Mouse (Mus musculus) stomach, embryonic 15.5 days (tissue): ENCODE results near the gene Asic2. TPM values are rescaled to one million over a fixed set of nuclear protein-coding genes. Genes with fewer than 3 reads are reported as not detected.

ENCODE experiments used
- ATAC-seq: fragments of 200-750 bp; cut with Nextera tagmentation; 2 replicates; pipeline ENCODE4 v1.8.0; 2017; ENCODE audit warnings: low read depth, moderate number of reproducible peaks, moderate TSS enrichment; ENCODE audit not compliant: insufficient read depth, low FRiP score
- H3K27ac ChIP-seq: fragments of 300-500 bp; sonication (generic); 2 replicates; pipeline ENCODE4 v1.5.1; 2015; ENCODE audit warnings: mild to moderate bottlenecking, inconsistent platforms
- H3K27me3 ChIP-seq: fragments of 300-500 bp; sonication (generic); replicated peaks from 2 replicates; pipeline ENCODE4 v1.6.1; 2015; ENCODE audit warnings: inconsistent platforms
- H3K36me3 ChIP-seq: fragments of 300-500 bp; sonication (generic); 2 replicates; pipeline ENCODE4 v1.6.1; 2015; ENCODE audit warnings: inconsistent platforms
- H3K4me1 ChIP-seq: fragments of 300-500 bp; sonication (generic); 2 replicates; pipeline ENCODE4 v1.6.1; 2015; ENCODE audit warnings: inconsistent platforms
- H3K4me2 ChIP-seq: fragments of 300-500 bp; sonication (generic); 2 replicates; pipeline ENCODE4 v1.6.1; 2015; ENCODE audit warnings: mild to moderate bottlenecking, inconsistent platforms
- H3K4me3 ChIP-seq: fragments of 300-500 bp; sonication (generic); replicated peaks from 2 replicates; pipeline ENCODE4 v1.5.1; 2015; ENCODE audit warnings: inconsistent platforms
- H3K9ac ChIP-seq: fragments of 300-500 bp; sonication (generic); 2 replicates; pipeline ENCODE4 v1.6.1; 2015; ENCODE audit warnings: inconsistent platforms
- H3K9me3 ChIP-seq: fragments of 300-500 bp; sonication (generic); 2 replicates; pipeline ENCODE4 v1.6.1; 2016; ENCODE audit warnings: inconsistent platforms
- WGBS: fragments of 180-500 bp; shearing (Covaris S2); methylation state at CpG from one replicate; pipeline ENCODE4 v1.1.7; 2015; 5-methylcytosine and 5-hydroxymethylcytosine counted together
- polyA plus RNA-seq: library from polyadenylated mRNA; unstranded; fragments of >200 nt; fragmentation: Nextera tagmentation; extraction: Ambion mirVana; gene quantifications from 2 replicates; pipeline ENCODE4 v1.2.1, GENCODE M21; 2015

The Asic2 gene
- polyA plus RNA-seq, 1 experiment from 2014 or later, result 0.65 TPM

DNA sequence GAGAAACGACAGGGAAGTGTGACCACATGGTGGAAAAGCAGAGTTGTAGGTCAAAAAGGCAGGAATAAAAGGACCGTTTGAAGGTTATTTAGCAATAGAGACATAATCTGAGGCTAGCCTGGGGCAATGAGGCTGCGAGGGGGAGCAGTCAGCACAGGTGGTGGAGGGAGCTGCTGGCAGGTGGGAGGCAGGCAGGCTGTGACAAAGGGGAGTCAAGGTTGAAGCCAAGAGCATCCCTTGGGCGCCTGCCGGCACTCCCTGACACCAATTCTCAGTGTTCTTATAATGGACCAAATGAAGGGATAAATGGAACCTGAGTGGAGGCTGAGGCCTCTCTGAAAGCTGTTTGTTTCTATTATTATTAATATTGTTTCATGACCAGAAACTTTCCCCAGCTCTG is 928.3 kb downstream of the Asic2 start:
- 63% methylated on average over 5 of the region's 5 CpGs for WGBS
- no peak overlapping the region for H3K27ac ChIP-seq
- no peak overlapping the region for H3K4me3 ChIP-seq
- no peak for ATAC-seq
- no peaks in the 10 kb centered on the region for H3K27me3 ChIP-seq
- no peaks in the 10 kb centered on the region for H3K36me3 ChIP-seq
- no peak overlapping the region for H3K4me2 ChIP-seq
- no peak overlapping the region for H3K9ac ChIP-seq
- no peaks in the 10 kb centered on the region for H3K4me1 ChIP-seq
- H3K9me3 ChIP-seq, result no peaks in the 10 kb centered on the region

- Histone ChIP-seq H3K4me1 (no peaks in the 10 kb centered on the region), H3K9me3 (no peaks in the 10 kb centered on the region), H3K27ac (no peak overlapping the region), H3K4me2 (no peak overlapping the region), H3K36me3 (no peaks in the 10 kb centered on the region), H3K4me3 (no peak overlapping the region), H3K27me3 (no peaks in the 10 kb centered on the region), H3K9ac (no peak overlapping the region)
- WGBS, result 73% methylated on average over 3 of the region's 3 CpGs
- ATAC-seq, result no peak
These were observed 936.1 kb downstream of the Asic2 start for GRCm38 (mm10) chr11:81032151-81032550.

DNA sequence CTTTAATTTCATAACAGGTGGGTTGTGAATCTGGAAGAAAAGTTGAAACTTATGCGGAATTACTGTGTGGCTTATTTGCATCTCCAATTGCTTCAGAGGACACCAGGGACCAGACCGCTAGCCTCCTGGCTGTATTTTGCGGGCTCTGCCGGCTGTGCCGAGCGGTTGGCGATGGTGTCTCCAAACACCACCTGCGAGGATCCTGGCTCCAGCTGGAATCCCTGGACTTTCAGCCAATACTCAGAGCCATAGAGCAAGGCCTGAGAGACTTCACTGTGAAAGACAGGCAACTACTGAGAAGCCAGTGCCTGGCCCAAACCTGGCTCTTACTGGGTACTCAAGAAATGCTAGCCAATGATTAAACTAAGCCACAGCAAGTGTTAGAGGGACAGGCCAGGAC is 953.5 kb downstream of the Asic2 start:
- no peak for ATAC-seq
- Histone ChIP-seq H3K27me3 (no peaks in the 10 kb centered on the region), H3K9me3 (no peaks in the 10 kb centered on the region), H3K9ac (no peak overlapping the region), H3K27ac (no peak overlapping the region), H3K4me3 (no peak overlapping the region), H3K36me3 (no peaks in the 10 kb centered on the region), H3K4me1 (no peaks in the 10 kb centered on the region), H3K4me2 (no peak overlapping the region)
- 96% methylated on average over 8 of the region's 8 CpGs for whole genome bisulfite sequencing

DNA sequence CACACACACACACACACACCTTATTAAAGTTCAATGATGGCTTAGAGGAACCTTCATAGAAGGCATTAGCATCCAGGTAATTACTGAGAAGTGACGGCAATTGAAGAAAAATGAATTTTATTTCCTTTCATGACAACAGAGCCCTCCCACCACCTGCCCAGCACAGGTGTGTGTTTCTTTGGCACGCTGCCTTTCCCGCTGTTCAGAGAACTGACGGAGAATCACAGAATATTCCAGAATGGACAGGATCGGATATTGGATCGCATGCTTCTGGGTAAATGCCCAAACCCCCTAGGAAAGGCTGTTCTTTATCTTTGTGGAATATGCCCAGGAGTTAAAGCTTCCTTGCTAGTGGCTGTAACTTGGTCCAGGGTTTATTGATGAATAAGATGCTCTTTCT is 954.8 kb downstream of the Asic2 start:
- H3K36me3 ChIP-seq, result no peaks in the 10 kb centered on the region
- H3K4me3 ChIP-seq, result no peak overlapping the region
- H3K4me2 ChIP-seq, result no peak overlapping the region
- 92% methylated on average over 6 of the region's 6 CpGs for WGBS
- no peak overlapping the region for H3K27ac ChIP-seq
- H3K4me1 ChIP-seq, result no peaks in the 10 kb centered on the region
- ATAC-seq, result no peak
- no peak overlapping the region for H3K9ac ChIP-seq
- H3K27me3 ChIP-seq, result no peaks in the 10 kb centered on the region
- no peaks in the 10 kb centered on the region for H3K9me3 ChIP-seq

DNA sequence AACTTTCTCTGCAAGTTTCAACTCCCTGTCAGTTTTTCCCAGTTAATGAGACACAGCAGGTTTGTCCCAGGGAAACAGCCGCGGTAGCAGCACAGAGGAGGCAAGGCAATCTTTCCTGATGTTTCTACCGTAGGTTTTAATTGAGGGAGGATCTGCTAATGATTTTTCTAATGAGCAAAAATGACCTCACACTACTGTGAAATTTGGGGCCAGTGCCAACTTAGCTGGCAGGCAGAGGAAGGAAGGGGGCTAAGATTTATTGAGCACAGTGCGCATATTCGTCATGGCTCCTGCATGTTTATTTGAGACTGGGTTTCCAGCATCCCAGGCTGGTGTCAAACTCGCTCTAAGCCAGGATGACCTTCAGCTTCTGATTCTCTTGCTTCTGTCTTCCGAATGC is 957.5 kb downstream of the Asic2 start:
- ATAC-seq, result no peak
- 64% methylated on average over 7 of the region's 7 CpGs for WGBS
- Histone ChIP-seq H3K27me3 (no peaks in the 10 kb centered on the region), H3K27ac (no peak overlapping the region), H3K9ac (no peak overlapping the region), H3K36me3 (no peaks in the 10 kb centered on the region), H3K4me2 (no peak overlapping the region), H3K4me3 (no peak overlapping the region), H3K9me3 (no peaks in the 10 kb centered on the region), H3K4me1 (no peaks in the 10 kb centered on the region)

DNA sequence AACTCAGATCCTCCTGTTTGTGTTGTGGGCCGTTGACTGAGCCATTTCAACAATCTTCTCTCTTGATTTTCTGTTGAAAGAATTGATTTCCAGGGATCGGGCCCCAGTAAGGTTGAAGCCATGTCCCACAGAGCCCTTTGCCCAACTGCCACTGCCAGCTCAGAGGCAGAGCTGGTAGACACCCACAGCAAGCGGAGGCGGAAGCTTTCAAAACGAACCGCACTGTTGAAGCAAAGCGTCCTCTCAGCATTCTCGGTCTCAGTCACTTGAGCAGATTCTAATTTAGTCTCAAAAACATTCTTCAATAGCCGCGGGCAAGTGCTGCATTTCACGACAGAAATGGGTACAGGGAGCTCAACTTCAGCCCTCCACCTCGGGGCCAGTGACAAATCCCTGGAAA is 958.9 kb downstream of the Asic2 start:
- WGBS, result 88% methylated on average over 12 of the region's 12 CpGs
- no peak overlapping the region for H3K4me3 ChIP-seq
- H3K4me2 ChIP-seq, result no peak overlapping the region
- no peak overlapping the region for H3K27ac ChIP-seq
- ATAC-seq, result no peak
- no peak overlapping the region for H3K9ac ChIP-seq
- no peaks in the 10 kb centered on the region for H3K27me3 ChIP-seq
- H3K9me3 ChIP-seq, result no peaks in the 10 kb centered on the region
- no peaks in the 10 kb centered on the region for H3K4me1 ChIP-seq
- H3K36me3 ChIP-seq, result no peaks in the 10 kb centered on the region

GRCm38 (mm10) chr11:81005831-81006230 is 962.4 kb downstream of the Asic2 start:
- H3K9ac ChIP-seq, result no peak overlapping the region
- 53% methylated on average over 2 of the region's 2 CpGs for WGBS

DNA sequence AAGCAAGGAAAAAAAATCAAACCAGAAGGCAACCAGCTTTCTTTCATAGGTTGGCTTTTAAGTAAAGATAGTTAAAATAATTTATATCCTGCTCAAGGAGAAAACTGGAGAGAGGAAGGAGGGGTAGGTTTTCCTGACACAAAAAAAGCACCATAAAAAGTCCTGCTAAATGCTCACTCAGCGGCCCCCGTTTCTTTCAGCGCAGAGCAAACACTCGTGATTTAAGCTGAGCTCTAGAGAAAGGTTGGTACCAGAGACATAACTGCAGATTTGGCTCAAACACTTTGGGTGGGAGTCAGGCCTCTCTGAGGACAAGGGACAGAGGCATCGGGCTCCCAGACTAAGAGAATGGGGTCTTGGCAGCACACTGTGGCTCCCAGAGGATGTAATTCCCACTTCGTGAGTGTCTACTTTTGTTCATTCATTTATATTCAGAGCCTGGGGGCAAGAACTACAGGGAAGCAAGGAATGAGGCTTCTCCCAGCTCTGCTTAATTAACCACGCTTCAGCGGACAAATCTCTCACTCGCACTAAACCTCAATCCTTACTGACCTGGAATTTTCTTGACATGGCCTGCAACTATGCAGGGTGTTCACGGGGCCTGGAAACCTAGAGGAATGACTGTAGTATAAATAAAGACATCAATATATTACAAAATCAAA is 965.4 kb downstream of the Asic2 start:
- no peaks in the 10 kb centered on the region for H3K36me3 ChIP-seq
- 76% methylated on average over 10 of the region's 10 CpGs for WGBS
- no peaks in the 10 kb centered on the region for H3K4me1 ChIP-seq
- H3K27me3 ChIP-seq, result no peaks in the 10 kb centered on the region
- no peak overlapping the region for H3K4me3 ChIP-seq
- no peak overlapping the region for H3K4me2 ChIP-seq
- no peak overlapping the region for H3K9ac ChIP-seq
- no peak for ATAC-seq
- H3K9me3 ChIP-seq, result no peaks in the 10 kb centered on the region
- no peak overlapping the region for H3K27ac ChIP-seq

More at GRCm38 (mm10) chr11:81005831-81006230, 962.4 kb downstream of the Asic2 start:
- Histone ChIP-seq H3K27me3 (no peaks in the 10 kb centered on the region), H3K4me1 (no peaks in the 10 kb centered on the region), H3K9me3 (no peaks in the 10 kb centered on the region), H3K4me2 (no peak overlapping the region), H3K36me3 (no peaks in the 10 kb centered on the region), H3K27ac (no peak overlapping the region), H3K4me3 (no peak overlapping the region)
- ATAC-seq, result no peak

DNA sequence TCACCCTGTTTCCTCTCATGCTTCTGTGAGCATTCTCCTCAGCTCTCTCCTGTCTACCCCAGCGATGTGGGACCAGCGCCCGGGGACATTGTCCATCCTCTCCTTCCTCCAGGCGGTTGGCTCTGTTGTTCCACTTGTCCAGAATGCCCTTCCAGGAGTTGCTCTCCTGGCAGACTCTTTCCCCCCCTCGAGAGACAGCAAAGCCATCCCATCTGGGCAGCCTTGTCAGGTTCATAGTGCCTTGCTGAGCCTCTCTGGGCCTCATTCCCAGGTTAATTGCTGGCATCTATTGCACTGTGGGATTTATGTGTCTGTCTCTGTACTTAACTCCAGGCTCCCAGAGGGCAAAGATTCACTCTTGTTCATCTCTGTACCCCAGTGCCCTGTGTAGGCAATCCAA is 972.6 kb downstream of the Asic2 start:
- whole genome bisulfite sequencing, result 84% methylated on average over 5 of the region's 5 CpGs
- H3K4me3 ChIP-seq, result no peak overlapping the region

GRCm38 (mm10) chr11:80983530-80983929 is 984.7 kb downstream of the Asic2 start:
- no peak for ATAC-seq
- H3K27ac ChIP-seq, result no peak overlapping the region
- no peak overlapping the region for H3K4me2 ChIP-seq
- no peaks in the 10 kb centered on the region for H3K4me1 ChIP-seq
- no peaks in the 10 kb centered on the region for H3K27me3 ChIP-seq
- H3K36me3 ChIP-seq, result no peaks in the 10 kb centered on the region
- no peak overlapping the region for H3K4me3 ChIP-seq
- no peak overlapping the region for H3K9ac ChIP-seq
- WGBS, result 80% methylated on average over 5 of the region's 5 CpGs
- H3K9me3 ChIP-seq, result no peaks in the 10 kb centered on the region

More for the DNA sequence above, 972.6 kb downstream of the Asic2 start:
- Histone ChIP-seq H3K4me2 (no peak overlapping the region), H3K9me3 (no peaks in the 10 kb centered on the region), H3K36me3 (no peaks in the 10 kb centered on the region), H3K4me1 (no peaks in the 10 kb centered on the region), H3K27ac (no peak overlapping the region), H3K9ac (no peak overlapping the region), H3K27me3 (no peaks in the 10 kb centered on the region)
- no peak for ATAC-seq

GRCm38 (mm10) chr11:80976239-80976855 is 991.9 kb downstream of the Asic2 start:
- H3K27me3 ChIP-seq, result no peaks in the 10 kb centered on the region
- no peak overlapping the region for H3K9ac ChIP-seq
- no peak overlapping the region for H3K27ac ChIP-seq
- H3K4me1 ChIP-seq, result no peaks in the 10 kb centered on the region
- H3K4me3 ChIP-seq, result no peak overlapping the region
- H3K36me3 ChIP-seq, result no peaks in the 10 kb centered on the region
- no peak for ATAC-seq
- 44% methylated on average over 9 of the region's 9 CpGs for WGBS
- H3K9me3 ChIP-seq, result no peaks in the 10 kb centered on the region
- H3K4me2 ChIP-seq, result no peak overlapping the region

DNA sequence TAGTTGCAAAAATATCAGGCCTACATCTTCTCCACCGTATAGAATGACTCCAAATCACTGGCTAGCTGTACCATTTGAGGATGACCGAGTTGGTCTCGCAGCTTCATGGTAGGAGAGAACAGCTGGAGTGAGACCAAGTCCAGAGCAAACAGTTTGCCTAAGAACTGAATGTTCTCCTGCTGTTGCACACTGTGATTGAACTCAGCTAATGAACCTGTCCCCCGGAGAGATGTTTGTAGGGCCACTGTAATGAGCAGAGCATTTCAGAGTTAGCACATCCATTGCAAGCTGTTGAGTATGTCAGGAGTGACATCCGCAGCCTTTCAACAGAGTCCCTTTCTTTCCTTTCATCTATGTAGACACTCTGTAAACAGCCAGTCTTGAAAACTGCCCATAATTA is 993.6 kb downstream of the Asic2 start:
- no peak overlapping the region for H3K4me2 ChIP-seq
- WGBS, result 70% methylated on average over 5 of the region's 5 CpGs
- ATAC-seq, result no peak
- no peak overlapping the region for H3K9ac ChIP-seq
- no peaks in the 10 kb centered on the region for H3K27me3 ChIP-seq
- H3K4me1 ChIP-seq, result no peaks in the 10 kb centered on the region
- H3K4me3 ChIP-seq, result no peak overlapping the region
- H3K36me3 ChIP-seq, result no peaks in the 10 kb centered on the region
- H3K9me3 ChIP-seq, result no peaks in the 10 kb centered on the region
- H3K27ac ChIP-seq, result no peak overlapping the region

GRCm38 (mm10) chr11:80973976-80974375 is 994.3 kb downstream of the Asic2 start:
- no peaks in the 10 kb centered on the region for H3K36me3 ChIP-seq
- no peaks in the 10 kb centered on the region for H3K9me3 ChIP-seq
- no peak for ATAC-seq
- H3K27ac ChIP-seq, result no peak overlapping the region
- no peak overlapping the region for H3K4me2 ChIP-seq
- no peak overlapping the region for H3K4me3 ChIP-seq
- H3K4me1 ChIP-seq, result no peaks in the 10 kb centered on the region
- no peaks in the 10 kb centered on the region for H3K27me3 ChIP-seq
- WGBS, result 63% methylated on average over 6 of the region's 6 CpGs
- H3K9ac ChIP-seq, result no peak overlapping the region
